Comparison of ENCODE assay signal across 23 mouse cellular contexts in genomic region chr15:25391210-25391609, GRCm38 (mm10). TPM values are rescaled to one million over a fixed set of nuclear protein-coding genes. Genes with fewer than 3 reads are reported as not detected.
DNase-seq lines count a peak whose midpoint lies in the region; ATAC-seq and TF ChIP-seq lines count a peak whose summit lies in the region.
"Had no signal": no experiment of that assay in that cellular context is flagged by ENCODE, and none has a peak within 500 bp of the region (broad histone marks: within the 10 kb centered on the region; RNA-seq: fewer than 3 reads in every experiment).

No protein-coding gene starts in this region.

- no peak for TF ChIP-seq CTCF in liver, postnatal 0 days (IDR thresholded peaks at IDR 0.05; ENCODE audit: low read depth)

- H3K4me1 ChIP-seq in liver, embryonic 11.5 days (replicated peaks; ENCODE audit: control insufficient read depth, insufficient read depth, low read length), result peaks cover 4% of the 10 kb centered on the region
- peaks cover 7% of the 10 kb centered on the region for H3K4me1 ChIP-seq in liver, embryonic 12.5 days
- H3K4me1 ChIP-seq in liver, postnatal 0 days (ENCODE audit: insufficient read depth), result no peaks in the 10 kb centered on the region; the same call in 1 of the 2 replicates
- H3K4me1 ChIP-seq in kidney, embryonic 16.5 days (ENCODE audit: insufficient read depth, low read length), result no peaks in the 10 kb centered on the region; the same call in none of the 2 replicates
- H3K4me1 ChIP-seq: embryonic facial prominence, embryonic 15.5 days; forebrain, embryonic 10.5 days had no signal

- H3K27me3 ChIP-seq in liver, embryonic 11.5 days (replicated peaks; ENCODE audit: control insufficient read depth, insufficient read depth, low read length), result no peaks in the 10 kb centered on the region
- H3K27me3 ChIP-seq in liver, embryonic 12.5 days (replicated peaks), result no peaks in the 10 kb centered on the region
- no peaks in the 10 kb centered on the region for H3K27me3 ChIP-seq in liver, postnatal 0 days (ENCODE audit: insufficient read depth, low read length)
- H3K27me3 ChIP-seq in kidney, embryonic 16.5 days (ENCODE audit: insufficient read depth, low read length), result no peaks in the 10 kb centered on the region
- H3K27me3 ChIP-seq: embryonic facial prominence, embryonic 15.5 days; hindbrain, embryonic 12.5 days had no signal

- no peak overlapping the region for H3K27ac ChIP-seq in liver, embryonic 11.5 days (ENCODE audit: low read depth, low read length)
- H3K27ac ChIP-seq in liver, embryonic 12.5 days, result no peak overlapping the region
- no peak overlapping the region for H3K27ac ChIP-seq in liver, postnatal 0 days (ENCODE audit: low read depth)
- H3K27ac ChIP-seq in kidney, embryonic 16.5 days (ENCODE audit: low read length), result no peak overlapping the region
- H3K27ac ChIP-seq: embryonic facial prominence, embryonic 15.5 days; forebrain, embryonic 10.5 days; gastrocnemius, adult 2 months; heart, embryonic 10.5 days; hindbrain, embryonic 12.5 days had no signal

- H3K4me3 ChIP-seq in liver, embryonic 11.5 days (ENCODE audit: low read depth, low read length), result no peak overlapping the region
- H3K4me3 ChIP-seq in liver, embryonic 12.5 days, result no peak overlapping the region
- H3K4me3 ChIP-seq in liver, postnatal 0 days (ENCODE audit: low read depth, low read length), result no peak overlapping the region
- no peak overlapping the region for H3K4me3 ChIP-seq in kidney, embryonic 16.5 days (ENCODE audit: low read length)
- H3K4me3 ChIP-seq: embryonic facial prominence, embryonic 15.5 days; erythroblast, embryonic 14.5 days; forebrain, embryonic 10.5 days; gastrocnemius, adult 2 months; heart, embryonic 10.5 days; hindbrain, embryonic 12.5 days had no signal

- ATAC-seq in liver, embryonic 11.5 days (replicated peaks; ENCODE audit: low FRiP score), result peak; percentile 56
- ATAC-seq in liver, embryonic 12.5 days, result peak; percentile 62
- peak; percentile 35; the same call in 1 of the 2 replicates for ATAC-seq in liver, postnatal 0 days
- ATAC-seq in kidney, embryonic 16.5 days (ENCODE audit: low FRiP score, low TSS enrichment), result no peak
- ATAC-seq: forebrain, embryonic 14.5 days had no signal

- DNase-seq in liver, embryonic 11.5 days (ENCODE audit: low spot score), result no peak
- no peak for DNase-seq in liver
- no peak for DNase-seq in liver, postnatal 0 days
- no peak for DNase-seq in kidney, postnatal 25 days
- DNase-seq in left cerebral cortex, postnatal 4 days, result no peak
- DNase-seq: adrenal gland, adult 2 months; adrenal gland, postnatal 25 days; cerebellum, adult 18-20 months; cerebellum, adult 9-11 months; cerebellum, postnatal 36 days; embryo, embryonic 11 days; gastrocnemius, adult 2 months; gastrocnemius, postnatal 25 days; heart, postnatal 10 days; heart, postnatal 4 days had no signal

- WGBS in liver, embryonic 11.5 days, result 56% methylated on average over 5 of the region's 5 CpGs
- WGBS in liver, embryonic 12.5 days (ENCODE audit: insufficient replicate concordance), result 43% methylated on average over 5 of the region's 5 CpGs
- 50% methylated on average over 5 of the region's 5 CpGs for WGBS in liver, postnatal 0 days (ENCODE audit: insufficient replicate concordance)
- WGBS in kidney, embryonic 16.5 days, result 91% methylated on average over 5 of the region's 5 CpGs

- intact Hi-C loops in left cerebral cortex, postnatal 4 days (cut with DNase I), result no loop called here

- no peak overlapping the region for H3K9ac ChIP-seq in liver, embryonic 11.5 days (ENCODE audit: low read depth, low read length)
- no peak overlapping the region for H3K9ac ChIP-seq in liver, embryonic 12.5 days
- no peak overlapping the region for H3K9ac ChIP-seq in liver, postnatal 0 days (replicated peaks)
- H3K9ac ChIP-seq in kidney, embryonic 16.5 days (replicated peaks; ENCODE audit: low read length), result no peak overlapping the region
- H3K9ac ChIP-seq: embryonic facial prominence, embryonic 15.5 days; hindbrain, embryonic 12.5 days had no signal

- no peaks in the 10 kb centered on the region for H3K9me3 ChIP-seq in liver, embryonic 11.5 days (ENCODE audit: control insufficient read depth, low read length)
- H3K9me3 ChIP-seq in liver, embryonic 12.5 days (replicated peaks), result no peaks in the 10 kb centered on the region
- no peaks in the 10 kb centered on the region for H3K9me3 ChIP-seq in liver, postnatal 0 days (ENCODE audit: low read length)
- no peaks in the 10 kb centered on the region for H3K9me3 ChIP-seq in kidney, embryonic 16.5 days (ENCODE audit: low read length)
- H3K9me3 ChIP-seq: embryonic facial prominence, embryonic 15.5 days; forebrain, embryonic 10.5 days; heart, embryonic 10.5 days; hindbrain, embryonic 12.5 days had no signal

- no peak for TF ChIP-seq EP300 in liver, postnatal 0 days (IDR thresholded peaks at IDR 0.05; ENCODE audit: low read depth)

- no peak overlapping the region for H3K4me2 ChIP-seq in liver, embryonic 11.5 days
- no peak overlapping the region for H3K4me2 ChIP-seq in liver, embryonic 12.5 days
- no peak overlapping the region for H3K4me2 ChIP-seq in liver, postnatal 0 days (ENCODE audit: low read depth, low read length)
- H3K4me2 ChIP-seq in kidney, embryonic 16.5 days (replicated peaks; ENCODE audit: low read depth, low read length), result no peak overlapping the region
- H3K4me2 ChIP-seq: embryonic facial prominence, embryonic 15.5 days; hindbrain, embryonic 12.5 days had no signal

- no peaks in the 10 kb centered on the region for H3K36me3 ChIP-seq in liver, embryonic 11.5 days (ENCODE audit: control insufficient read depth, insufficient read depth, low read length)
- H3K36me3 ChIP-seq in liver, embryonic 12.5 days, result no peaks in the 10 kb centered on the region
- H3K36me3 ChIP-seq in liver, postnatal 0 days (replicated peaks; ENCODE audit: insufficient read depth, low read length), result no peaks in the 10 kb centered on the region
- H3K36me3 ChIP-seq in kidney, embryonic 16.5 days (ENCODE audit: insufficient read depth, low read length), result no peaks in the 10 kb centered on the region

RNA-seq across cellular contexts. Expression of gene Basp1, which starts 22.4 kb away (rescaled TPM):
- 12.8 and 13.2 TPM in 2 replicates for polyA plus RNA-seq in liver, embryonic 11.5 days (2014; fragmentation: Nextera tagmentation; extraction: Ambion mirVana)
- 9.6 and 10.8 TPM in 2 replicates for polyA plus RNA-seq in liver, embryonic 12.5 days (2016; fragmentation: Nextera tagmentation; extraction: Ambion mirVana)
- 1.9 and 2.2 TPM in 2 replicates for polyA plus RNA-seq in liver, postnatal 0 days (2015; fragmentation: Nextera tagmentation; extraction: Ambion mirVana)
- 1,000 to 10,000 TPM; 1,424 to 1,444 TPM for total RNA-seq in left cerebral cortex, postnatal 4 days (2021)
- polyA plus RNA-seq in kidney, embryonic 16.5 days (2015; fragmentation: Nextera tagmentation; extraction: Ambion mirVana), result 14.5 and 15.4 TPM in 2 replicates
